ENCODE assay signal across 8 mouse cellular contexts in genomic region chr9:72275101-72275978, GRCm38 (mm10). TPM values are rescaled to one million over a fixed set of nuclear protein-coding genes. Genes with fewer than 3 reads are reported as not detected.
DNase-seq lines count a peak whose midpoint lies in the region; ATAC-seq and TF ChIP-seq lines count a peak whose summit lies in the region.

No protein-coding gene starts in this region.

- peak; percentile 83 for ATAC-seq in forebrain, postnatal 0 days
- peak; percentile 92 for ATAC-seq in lung, embryonic 14.5 days (ENCODE audit: insufficient read depth)

- TF ChIP-seq POLR2A in cerebellum, adult 2 months (IDR thresholded peaks at IDR 0.05; ENCODE audit: borderline replicate concordance, insufficient read depth, low read length): peak; percentile 12; the same call in 1 of the 2 replicates
- no peak for TF ChIP-seq POLR2A in olfactory bulb, adult 2 months (IDR thresholded peaks at IDR 0.05; ENCODE audit: insufficient read depth, low read depth, low read length)
- no peak for TF ChIP-seq POLR2A in thymus, adult 2 months (IDR thresholded peaks at IDR 0.05; ENCODE audit: control insufficient read depth, extremely low read depth, insufficient read depth, low read length, poor library complexity)

- H3K9me3 ChIP-seq in forebrain, postnatal 0 days (ENCODE audit: low read length): no peaks in the 10 kb centered on the region
- peaks cover 21% of the 10 kb centered on the region for H3K9me3 ChIP-seq in hindbrain, embryonic 10.5 days
- H3K9me3 ChIP-seq in lung, embryonic 14.5 days (ENCODE audit: low read depth, low read length): peaks cover 6% of the 10 kb centered on the region; the same call in 1 of the 2 replicates

- H3K27ac ChIP-seq in cerebellum, adult 2 months (ENCODE audit: insufficient read depth, low read length): peak overlapping the region; percentile 85
- H3K27ac ChIP-seq in forebrain, postnatal 0 days (ENCODE audit: low read depth, low read length): peak overlapping the region; percentile 99
- peak overlapping the region; percentile 99 for H3K27ac ChIP-seq in hindbrain, embryonic 10.5 days
- peak overlapping the region; percentile 98 for H3K27ac ChIP-seq in lung, embryonic 14.5 days (ENCODE audit: low read depth)
- peak overlapping the region; percentile 94 for H3K27ac ChIP-seq in olfactory bulb, adult 2 months (ENCODE audit: insufficient read depth, low read depth, low read length)
- H3K27ac ChIP-seq in thymus, adult 2 months (ENCODE audit: control insufficient read depth, insufficient read depth, low read length): peak overlapping the region; percentile 96

- H3K4me2 ChIP-seq in forebrain, postnatal 0 days (ENCODE audit: low read depth): peak overlapping the region; percentile 65
- peak overlapping the region; percentile 90 for H3K4me2 ChIP-seq in lung, embryonic 14.5 days

- H3K27me3 ChIP-seq in cerebellum, adult 2 months (ENCODE audit: control insufficient read depth, insufficient read depth, low read length): no peaks in the 10 kb centered on the region
- no peaks in the 10 kb centered on the region for H3K27me3 ChIP-seq in forebrain, postnatal 0 days (ENCODE audit: insufficient read depth, low read length)
- H3K27me3 ChIP-seq in hindbrain, embryonic 10.5 days (ENCODE audit: insufficient read depth, poor library complexity, severe bottlenecking): peaks cover 13% of the 10 kb centered on the region; the same call in 1 of the 2 replicates
- H3K27me3 ChIP-seq in lung, embryonic 14.5 days (ENCODE audit: insufficient read depth, low read length): no peaks in the 10 kb centered on the region
- no peaks in the 10 kb centered on the region for H3K27me3 ChIP-seq in thymus, adult 2 months (ENCODE audit: control insufficient read depth, insufficient read depth, low read length)

- TF ChIP-seq CTCF in cerebellum, adult 2 months (IDR thresholded peaks at IDR 0.05; ENCODE audit: borderline replicate concordance, insufficient read depth, low read depth, low read length): no peak
- TF ChIP-seq CTCF in forebrain, postnatal 0 days (IDR thresholded peaks at IDR 0.05; ENCODE audit: low read depth): 0 out of 2 replicates have a peak, but pooled peaks have one; percentile 11
- no peak for TF ChIP-seq CTCF in lung, embryonic 14.5 days (IDR thresholded peaks at IDR 0.05; ENCODE audit: low read depth)
- TF ChIP-seq CTCF in olfactory bulb, adult 2 months (IDR thresholded peaks at IDR 0.05; ENCODE audit: insufficient read depth, low read depth, low read length): no peak
- TF ChIP-seq CTCF in thymus, adult 2 months (IDR thresholded peaks at IDR 0.05; ENCODE audit: borderline replicate concordance, control insufficient read depth, extremely low read depth, insufficient read depth, low read length, poor library complexity): no peak

- DNase-seq in MN1 (ENCODE audit: low spot score): peak; percentile 42
- peak; percentile 67 to 80 for DNase-seq in cerebellum, adult 2 months
- peak; percentile 85 for DNase-seq in forebrain, postnatal 0 days
- peak; percentile 78 for DNase-seq in hindbrain, embryonic 10.5 days (ENCODE audit: low spot score)
- DNase-seq in layer of hippocampus, adult 8-10 months (ENCODE audit: low spot score in 2 of 2): peak; percentile 28 to 43
- DNase-seq in lung, embryonic 14.5 days: peak; percentile 74
- DNase-seq in thymus, adult 2 months: peak; percentile 58

- H3K9ac ChIP-seq in forebrain, postnatal 0 days: peak overlapping the region; percentile 91
- peak overlapping the region; percentile 96 for H3K9ac ChIP-seq in lung, embryonic 14.5 days

- peak overlapping the region; percentile 97 for H3K4me3 ChIP-seq in cerebellum, adult 2 months (replicated peaks; ENCODE audit: insufficient read depth, low read depth, low read length)
- peak overlapping the region; percentile 79 for H3K4me3 ChIP-seq in forebrain, postnatal 0 days (ENCODE audit: low read depth, low read length)
- H3K4me3 ChIP-seq in hindbrain, embryonic 10.5 days: peak overlapping the region; percentile 77
- H3K4me3 ChIP-seq in lung, embryonic 14.5 days (ENCODE audit: low read depth, low read length): peak overlapping the region; percentile 69
- H3K4me3 ChIP-seq in olfactory bulb, adult 2 months (ENCODE audit: insufficient read depth, low read depth, low read length): peak overlapping the region; percentile 71
- H3K4me3 ChIP-seq in thymus, adult 2 months (ENCODE audit: control insufficient read depth, insufficient read depth, low read length): peak overlapping the region; percentile 94

- no peaks in the 10 kb centered on the region for H3K36me3 ChIP-seq in forebrain, postnatal 0 days (ENCODE audit: insufficient read depth)
- H3K36me3 ChIP-seq in hindbrain, embryonic 10.5 days: peaks cover 11% of the 10 kb centered on the region; the same call in 1 of the 2 replicates
- no peaks in the 10 kb centered on the region for H3K36me3 ChIP-seq in lung, embryonic 14.5 days (ENCODE audit: insufficient read depth)
- no peaks in the 10 kb centered on the region for H3K36me3 ChIP-seq in thymus, adult 2 months (ENCODE audit: control insufficient read depth, insufficient read depth, low read length)

- 2% methylated on average over 61 of the region's 70 CpGs for WGBS in cerebellum, adult 2 months
- 4% methylated on average over 47 of the region's 70 CpGs for WGBS in forebrain, postnatal 0 days
- 2% methylated on average over 70 of the region's 70 CpGs for WGBS in hindbrain, embryonic 10.5 days
- under 1% methylated on average over 70 of the region's 70 CpGs for WGBS in lung, embryonic 14.5 days
- WGBS in olfactory bulb, adult 2 months: 6% methylated on average over 70 of the region's 70 CpGs
- WGBS in thymus, adult 2 months: 4% methylated on average over 70 of the region's 70 CpGs

- H3K4me1 ChIP-seq in cerebellum, adult 2 months (ENCODE audit: control insufficient read depth, insufficient read depth, low read length): no peaks in the 10 kb centered on the region; the same call in 1 of the 2 replicates
- H3K4me1 ChIP-seq in forebrain, postnatal 0 days (ENCODE audit: insufficient read depth): peaks cover 10% of the 10 kb centered on the region
- peaks cover 18% of the 10 kb centered on the region for H3K4me1 ChIP-seq in hindbrain, embryonic 10.5 days (replicated peaks)
- H3K4me1 ChIP-seq in lung, embryonic 14.5 days (ENCODE audit: insufficient read depth): 0 out of 2 replicates have a peak, but pooled peaks cover 5% of the 10 kb centered on the region
- H3K4me1 ChIP-seq in olfactory bulb, adult 2 months (ENCODE audit: control insufficient read depth, insufficient read depth, low read length): no peaks in the 10 kb centered on the region
- H3K4me1 ChIP-seq in thymus, adult 2 months (replicated peaks; ENCODE audit: control insufficient read depth, insufficient read depth, low read length): peaks cover 12% of the 10 kb centered on the region

RNA-seq across cellular contexts. Expression of gene Zfp280d, which starts 0.7 kb away (rescaled TPM):
- 54.0 and 59.0 TPM in 2 replicates for polyA plus RNA-seq in cerebellum, adult 2 months (2012; rRNA removed)
- 63.6 and 93.6 TPM in 2 replicates for total RNA-seq in forebrain, postnatal 0 days (2014; rRNA removed)
- 16.9 and 24.1 TPM in 2 replicates for polyA plus RNA-seq in forebrain, postnatal 0 days (2015; fragmentation: Nextera tagmentation; extraction: Ambion mirVana)
- polyA plus RNA-seq in hindbrain, embryonic 10.5 days (2016; fragmentation: Nextera tagmentation; extraction: Ambion mirVana): 41.2 and 49.3 TPM in 2 replicates
- total RNA-seq in layer of hippocampus, adult 8-10 months (2022): 10 to 100 TPM; 44.5 to 59.4 (median 58.7) TPM
- 47.5 and 51.8 TPM in 2 replicates for polyA plus RNA-seq in lung, embryonic 14.5 days (2014; fragmentation: Nextera tagmentation; extraction: Ambion mirVana)
- 763 TPM in 1 of 2 replicates, not detected in the other for polyA plus RNA-seq in olfactory bulb, adult 2 months (2012; ENCODE audit: insufficient read depth, insufficient read length, low replicate concordance, missing spikeins)
- polyA plus RNA-seq in thymus, adult 2 months (2012; rRNA removed): 38.4 and 38.7 TPM in 2 replicates

Comparison
In these comparisons a context has a peak if more than half of its experiments do, and no peak if none do; other contexts are left out.
1. Peak in every context shown above with its lines: DNase-seq, ATAC-seq, H3K4me3 ChIP-seq and H3K27ac ChIP-seq.